Mouse (Mus musculus) embryonic facial prominence, embryonic 11.5 days (tissue): ENCODE data around the gene Fam170b. TPM values are rescaled to one million over a fixed set of nuclear protein-coding genes. Genes with fewer than 3 reads are reported as not detected.

Source experiments
- ATAC-seq: fragments of 200-750 bp; cut with Nextera tagmentation; replicated peaks from 2 replicates; pipeline ENCODE4 v1.8.0; 2017; ENCODE audit warnings: low read depth; ENCODE audit not compliant: insufficient number of reproducible peaks, low FRiP score, low TSS enrichment
- DNase-seq: peaks from one replicate; pipeline ENCODE4 v3.0.0-alpha.2; 2015; ENCODE audit warnings: low spot score
- H3K27ac ChIP-seq: fragments of 300-500 bp; sonication (generic); replicated peaks from 2 replicates; pipeline ENCODE4 v1.5.1; 2014; ENCODE audit warnings: mild to moderate bottlenecking, low read depth, low read length, control low read depth
- H3K27me3 ChIP-seq: fragments of 300-500 bp; sonication (generic); 2 replicates; pipeline ENCODE4 v1.6.1; 2014; ENCODE audit warnings: mild to moderate bottlenecking, low read length, moderate library complexity, mixed read lengths; ENCODE audit not compliant: control insufficient read depth, insufficient read depth
- H3K36me3 ChIP-seq: fragments of 300-500 bp; sonication (generic); replicated peaks from 2 replicates; pipeline ENCODE4 v1.6.1; 2014; ENCODE audit warnings: low read depth, mild to moderate bottlenecking, low read length, moderate library complexity, mixed read lengths; ENCODE audit not compliant: control insufficient read depth, insufficient read depth
- H3K4me1 ChIP-seq: fragments of 300-500 bp; sonication (generic); 2 replicates; pipeline ENCODE4 v1.6.1; 2014; ENCODE audit warnings: low read length, mixed read lengths; ENCODE audit not compliant: control insufficient read depth, insufficient read depth
- H3K4me2 ChIP-seq: fragments of 300-500 bp; sonication (generic); 2 replicates; pipeline ENCODE4 v1.6.1; 2014; ENCODE audit warnings: low read depth, mild to moderate bottlenecking, control low read depth, low read length, moderate library complexity
- H3K4me3 ChIP-seq: fragments of 300-500 bp; sonication (generic); 2 replicates; pipeline ENCODE4 v1.5.1; 2014; ENCODE audit warnings: low read depth, low read length, control low read depth
- H3K9ac ChIP-seq: fragments of 300-500 bp; sonication (generic); replicated peaks from 2 replicates; pipeline ENCODE4 v1.6.1; 2014; ENCODE audit warnings: mild to moderate bottlenecking, control low read depth, low read length
- H3K9me3 ChIP-seq: fragments of 300-500 bp; sonication (generic); replicated peaks from 2 replicates; pipeline ENCODE4 v1.6.1; 2016; ENCODE audit warnings: mild to moderate bottlenecking, low read length, inconsistent platforms, mixed read lengths; ENCODE audit not compliant: control insufficient read depth
- WGBS: fragments of 180-500 bp; shearing (Covaris S2); extraction: QIAGEN DNeasy Blood & Tissue Kit; methylation state at CpG from one replicate; pipeline ENCODE4 v1.1.7; 2014; 5-methylcytosine and 5-hydroxymethylcytosine counted together
- polyA plus RNA-seq: library from polyadenylated mRNA; unstranded; fragments of >200 nt; fragmentation: Nextera tagmentation; extraction: Ambion mirVana; gene quantifications from 2 replicates; pipeline ENCODE4 v1.2.1, GENCODE M21; 2014

The Fam170b gene
- polyA plus RNA-seq, 1 experiment from 2014 or later: not detected

DNA sequence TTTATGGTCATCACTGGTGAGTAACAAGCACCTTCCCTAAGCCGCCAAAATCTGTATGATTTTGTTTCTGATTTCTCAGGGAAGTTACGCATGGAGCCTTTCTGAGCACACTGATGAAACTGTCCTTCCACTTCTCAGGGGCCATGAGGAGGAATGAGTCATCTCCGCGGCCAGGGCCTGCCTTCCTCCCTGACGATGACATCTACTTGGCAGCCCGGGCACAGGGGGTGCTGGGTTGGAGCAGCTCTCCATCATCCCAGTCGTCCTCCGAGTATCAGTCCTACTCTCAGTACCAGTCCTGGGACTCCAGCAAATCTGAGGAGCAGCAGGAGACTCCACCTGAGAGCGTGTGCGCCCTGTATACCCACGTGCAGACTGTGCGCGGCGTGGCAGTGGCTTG is 1.4 kb downstream of the Fam170b start:
- no peak overlapping the region for H3K9ac ChIP-seq
- no peak overlapping the region for H3K4me3 ChIP-seq
- no peaks in the 10 kb centered on the region for H3K4me1 ChIP-seq
- no peak overlapping the region for H3K27ac ChIP-seq
- ATAC-seq (no peak), DNase-seq (no peak)
- no peaks in the 10 kb centered on the region for H3K27me3 ChIP-seq
- no peak overlapping the region for H3K4me2 ChIP-seq
- no peaks in the 10 kb centered on the region for H3K36me3 ChIP-seq
- no peaks in the 10 kb centered on the region for H3K9me3 ChIP-seq
- 90% methylated on average over 14 of the region's 14 CpGs for WGBS

DNA sequence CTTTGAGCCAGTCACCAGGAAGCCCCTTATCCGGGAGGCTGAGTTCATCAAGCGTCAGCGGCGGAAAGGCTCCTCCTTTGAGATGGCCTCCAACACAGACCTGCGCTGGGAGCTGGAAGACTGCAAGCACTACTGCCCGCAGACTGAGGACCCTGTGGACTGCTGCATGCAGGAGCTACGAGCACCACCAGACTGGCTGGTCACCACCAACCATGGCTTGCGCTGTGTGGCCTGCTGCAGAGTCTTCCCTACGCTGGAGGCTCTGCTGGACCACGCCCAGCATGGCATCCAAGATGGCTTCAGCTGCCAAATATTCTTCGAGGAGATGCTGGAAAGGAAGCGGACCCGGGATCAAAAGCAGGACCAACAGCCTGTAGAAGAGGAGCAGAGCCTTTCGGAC is 1.8 kb downstream of the Fam170b start:
- Histone ChIP-seq H3K4me1 (no peaks in the 10 kb centered on the region), H3K4me2 (no peak overlapping the region), H3K36me3 (no peaks in the 10 kb centered on the region), H3K27ac (no peak overlapping the region), H3K4me3 (no peak overlapping the region), H3K27me3 (no peaks in the 10 kb centered on the region), H3K9me3 (no peaks in the 10 kb centered on the region), H3K9ac (no peak overlapping the region)
- ATAC-seq (no peak), DNase-seq (no peak)
- WGBS: 87% methylated on average over 14 of the region's 14 CpGs

DNA sequence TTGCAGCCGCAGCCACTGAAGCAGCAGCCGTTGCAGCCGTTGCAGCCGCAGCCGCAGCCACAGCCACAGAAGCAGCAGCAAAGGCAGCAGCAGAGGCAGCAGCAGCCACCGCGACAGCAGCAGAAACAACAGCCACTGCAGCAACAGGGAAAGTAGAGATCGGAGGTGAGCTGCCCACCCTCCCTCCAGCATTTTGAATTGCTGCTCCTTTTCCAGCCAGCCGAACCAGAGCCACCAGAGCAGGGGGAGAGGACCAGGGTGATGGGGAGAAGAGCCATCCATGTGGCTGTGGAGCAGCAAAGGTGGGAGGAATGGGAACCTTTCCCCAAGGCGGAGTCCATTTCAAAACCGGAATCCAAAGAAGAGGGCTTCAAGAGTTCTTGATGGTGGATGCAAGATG is 2.4 kb downstream of the Fam170b start:
- Histone ChIP-seq H3K27ac (no peak overlapping the region), H3K27me3 (no peaks in the 10 kb centered on the region), H3K4me2 (no peak overlapping the region), H3K9ac (no peak overlapping the region), H3K36me3 (no peaks in the 10 kb centered on the region), H3K4me1 (no peaks in the 10 kb centered on the region), H3K9me3 (no peaks in the 10 kb centered on the region), H3K4me3 (no peak overlapping the region)
- no peak for ATAC-seq
- 90% methylated on average over 11 of the region's 11 CpGs for WGBS
- no peak for DNase-seq

DNA sequence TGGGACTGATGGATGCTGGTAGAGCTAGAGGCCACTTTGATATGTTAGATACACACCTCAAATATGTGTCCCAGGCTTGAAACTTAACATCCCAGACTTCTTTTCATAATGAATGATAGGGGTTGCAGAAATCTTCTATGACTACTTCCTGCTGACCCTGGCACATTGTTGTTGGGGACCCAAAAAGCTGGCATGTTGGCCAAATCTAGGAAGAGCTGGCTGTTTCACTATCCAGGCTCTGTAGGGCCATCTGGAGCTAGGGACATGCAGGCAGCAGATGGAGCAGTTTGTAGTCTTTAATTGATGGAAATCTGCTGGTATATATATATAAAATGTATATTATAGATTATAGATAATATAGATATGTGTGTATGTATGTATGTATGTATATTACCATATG is 8.3 kb downstream of the Fam170b start:
- Histone ChIP-seq H3K27ac (no peak overlapping the region), H3K9ac (no peak overlapping the region), H3K4me2 (no peak overlapping the region), H3K9me3 (no peaks in the 10 kb centered on the region), H3K4me1 (no peaks in the 10 kb centered on the region), H3K36me3 (no peaks in the 10 kb centered on the region), H3K27me3 (no peaks in the 10 kb centered on the region), H3K4me3 (no peak overlapping the region)
- DNase-seq (no peak), ATAC-seq (no peak)

DNA sequence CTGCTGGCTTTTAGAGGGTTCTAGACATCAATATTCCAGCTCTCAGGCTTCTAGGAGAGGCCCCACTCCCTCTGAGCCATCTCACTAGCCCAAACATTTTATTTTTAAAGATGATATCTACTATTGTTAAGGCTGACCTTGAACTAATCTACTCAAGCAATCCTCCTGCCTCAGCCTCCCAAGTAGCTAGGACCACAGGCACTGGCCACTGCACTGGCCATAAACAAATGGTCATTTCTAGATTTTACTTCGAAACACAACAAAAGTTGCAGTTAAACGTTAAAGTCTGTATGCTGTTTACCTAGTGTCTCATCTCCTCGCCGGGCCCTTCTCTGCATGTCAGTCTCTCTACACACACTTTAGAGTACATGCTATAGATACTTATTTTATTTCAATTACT is 20.3 kb downstream of the Fam170b start:
- Histone ChIP-seq H3K4me1 (no peaks in the 10 kb centered on the region), H3K4me2 (no peak overlapping the region), H3K4me3 (no peak overlapping the region), H3K9ac (no peak overlapping the region), H3K36me3 (no peaks in the 10 kb centered on the region), H3K9me3 (no peaks in the 10 kb centered on the region), H3K27me3 (no peaks in the 10 kb centered on the region), H3K27ac (no peak overlapping the region)
- ATAC-seq (no peak), DNase-seq (no peak)
- 90% methylated on average over 4 of the region's 4 CpGs for WGBS

DNA sequence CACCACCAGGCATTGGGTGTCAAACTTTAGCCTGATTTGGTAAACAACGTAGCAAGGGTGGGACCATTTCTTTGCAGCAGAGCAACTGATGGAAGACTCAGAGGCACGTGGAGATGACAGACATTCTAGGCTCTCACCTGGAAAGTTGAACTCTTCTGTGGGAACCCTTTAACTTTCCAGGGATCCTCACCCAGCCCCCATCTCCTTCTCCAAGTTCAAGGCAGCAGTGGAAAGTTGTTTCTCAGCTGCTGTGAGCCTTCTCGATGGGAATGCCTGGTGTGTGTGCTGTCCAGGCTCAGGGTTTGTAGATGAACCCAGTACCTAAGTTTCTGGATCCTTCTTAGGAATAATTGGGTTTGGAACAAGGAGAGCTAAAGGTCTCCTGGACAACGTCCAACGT is 22.5 kb downstream of the Fam170b start:
- peaks cover 2% of the 10 kb centered on the region; the same call in 1 of the 2 replicates for H3K4me1 ChIP-seq
- H3K4me3 ChIP-seq: peak overlapping the region; percentile 45
- no peaks in the 10 kb centered on the region for H3K36me3 ChIP-seq
- no peak for ATAC-seq
- H3K27ac ChIP-seq: no peak overlapping the region
- WGBS: 33% methylated on average over 5 of the region's 5 CpGs
- no peaks in the 10 kb centered on the region for H3K27me3 ChIP-seq
- peak overlapping the region; percentile 83 for H3K4me2 ChIP-seq
- no peaks in the 10 kb centered on the region for H3K9me3 ChIP-seq
- no peak for DNase-seq
- no peak overlapping the region; the same call in 1 of the 2 replicates for H3K9ac ChIP-seq

DNA sequence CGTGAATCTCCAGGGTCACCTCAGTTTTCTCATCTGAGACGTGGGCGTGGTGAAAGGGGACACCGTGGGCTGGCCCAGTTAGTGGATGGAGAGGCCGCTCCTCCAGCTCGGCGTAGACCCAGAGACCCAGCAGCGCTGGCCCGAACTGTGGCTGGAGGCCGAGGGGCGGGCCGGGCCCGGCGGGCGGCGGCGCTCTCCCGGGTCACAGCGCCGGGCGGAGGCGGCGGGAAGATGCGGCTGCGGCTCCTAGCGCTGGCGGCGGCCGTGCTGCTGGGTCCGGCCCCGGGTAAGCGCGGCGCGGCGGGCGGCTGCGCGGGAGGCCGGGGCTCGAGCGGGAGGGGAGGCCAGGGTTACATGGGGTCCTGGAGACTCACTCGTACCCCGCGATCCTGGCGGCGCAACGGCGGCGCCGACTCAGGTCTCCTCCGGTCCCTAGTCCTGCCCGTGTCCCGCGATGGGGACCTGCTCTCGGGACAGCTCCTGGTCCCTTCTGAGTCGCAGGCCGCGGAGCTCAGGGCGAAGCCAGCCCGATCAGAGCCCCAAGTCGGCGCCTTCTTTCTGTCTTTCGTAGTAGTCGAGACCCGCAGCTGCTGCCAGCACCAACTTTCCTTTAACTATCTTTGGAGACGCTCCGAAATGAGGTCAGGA is 23.0 kb downstream of the Fam170b start, which contains the start of gene Vstm4:
TSS of gene Vstm4 (plus strand) at position 76 of the 648 bp plus-strand sequence.
- Histone ChIP-seq H3K9me3 (no peaks in the 10 kb centered on the region), H3K4me2 (peak within 1 kb of the TSS; percentile 83), H3K9ac (peak within 1 kb of the TSS; percentile 81), H3K4me3 (peak within 1 kb of the TSS; percentile 45), H3K4me1 (peaks cover 2% of the 10 kb centered on the region; the same call in 1 of the 2 replicates), H3K36me3 (no peaks in the 10 kb centered on the region), H3K27ac (no peak within 1 kb of the TSS), H3K27me3 (no peaks in the 10 kb centered on the region)
- WGBS: under 1% methylated on average over 50 of the region's 68 CpGs
- peak; percentile 87 for ATAC-seq
- DNase-seq: peak; percentile 61

DNA sequence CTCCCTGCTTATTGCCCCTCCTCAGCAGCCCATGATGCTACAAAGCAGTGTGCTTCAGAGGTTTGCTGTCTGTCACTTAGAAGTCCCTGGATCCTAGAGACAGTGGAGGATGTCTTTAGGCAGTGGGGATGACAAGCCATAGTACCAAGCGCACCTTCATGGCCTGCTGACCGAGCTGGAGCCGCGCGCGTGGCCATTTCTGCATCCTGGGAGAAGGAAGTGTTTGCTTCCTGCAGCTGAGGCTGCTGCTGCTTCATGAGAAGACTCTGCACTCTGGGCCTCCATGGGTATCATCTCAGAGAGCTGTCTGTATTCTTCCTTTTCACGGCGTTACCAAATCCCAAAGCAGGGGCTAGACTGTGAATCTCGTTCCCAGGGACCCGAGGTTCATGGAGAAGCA is 24.6 kb downstream of the Fam170b start:
- no peak for ATAC-seq
- no peak for DNase-seq
- no peak overlapping the region for H3K4me3 ChIP-seq
- peaks cover 2% of the 10 kb centered on the region; the same call in 1 of the 2 replicates for H3K4me1 ChIP-seq
- 93% methylated on average over 10 of the region's 10 CpGs for whole genome bisulfite sequencing
- H3K27me3 ChIP-seq: no peaks in the 10 kb centered on the region
- no peak overlapping the region for H3K9ac ChIP-seq
- H3K4me2 ChIP-seq: no peak overlapping the region
- H3K27ac ChIP-seq: no peak overlapping the region
- H3K9me3 ChIP-seq: no peaks in the 10 kb centered on the region
- no peaks in the 10 kb centered on the region for H3K36me3 ChIP-seq
